Mouse (Mus musculus) naive thymus-derived CD4-positive, alpha-beta T cell, adult 2 months (primary cell): ENCODE measurements at regions not wholly inside any gene's neighbourhood (a gene's known extent, or its start where the extent isn't known, plus 50 kb on each side); places are given as distances from the start of the nearest gene placed in this dataset.

Experiments
- DNase-seq: peaks from one replicate; pipeline ENCODE4 v3.0.0-alpha.2; 2011; ENCODE audit warnings: low read depth

- no peak for DNase-seq
Observed at GRCm38 (mm10) chr13:83997599-83998369, 224.3 kb upstream of the Tmem161b start.

GRCm38 (mm10) chr13:84021771-84022170, 200.3 kb upstream of the Tmem161b start:
- no peak for DNase-seq

GRCm38 (mm10) chr13:84023021-84023420, 199.1 kb upstream of the Tmem161b start:
- no peak for DNase-seq

GRCm38 (mm10) chr13:84023637-84024036, 198.5 kb upstream of the Tmem161b start:
- no peak for DNase-seq

GRCm38 (mm10) chr13:84025348-84025747, 196.7 kb upstream of the Tmem161b start:
- DNase-seq, result no peak

GRCm38 (mm10) chr13:84047736-84048135, 174.4 kb upstream of the Tmem161b start:
- DNase-seq, result no peak

GRCm38 (mm10) chr13:84052221-84052620, 169.9 kb upstream of the Tmem161b start:
- no peak for DNase-seq

- no peak for DNase-seq
Observed at GRCm38 (mm10) chr13:84054956-84055355, 167.1 kb upstream of the Tmem161b start.

- DNase-seq, result no peak
Observed at GRCm38 (mm10) chr13:84055576-84055975, 166.5 kb upstream of the Tmem161b start.

- DNase-seq, result no peak
Observed at GRCm38 (mm10) chr13:84056451-84056850, 165.6 kb upstream of the Tmem161b start.

GRCm38 (mm10) chr13:84056998-84057397, 165.1 kb upstream of the Tmem161b start:
- DNase-seq, result no peak

- DNase-seq, result no peak
Observed at GRCm38 (mm10) chr13:84057456-84057855, 164.6 kb upstream of the Tmem161b start.

GRCm38 (mm10) chr13:84058251-84058650, 163.8 kb upstream of the Tmem161b start:
- no peak for DNase-seq

GRCm38 (mm10) chr13:84059031-84059651, 163.0 kb upstream of the Tmem161b start:
- DNase-seq, result no peak

GRCm38 (mm10) chr13:84059661-84060452, 162.2 kb upstream of the Tmem161b start:
- no peak for DNase-seq

GRCm38 (mm10) chr13:84060453-84060834, 161.7 kb upstream of the Tmem161b start:
- DNase-seq, result no peak

- no peak for DNase-seq
Observed at GRCm38 (mm10) chr13:84060906-84061305, 161.2 kb upstream of the Tmem161b start.

GRCm38 (mm10) chr13:84061820-84062480, 160.1 kb upstream of the Tmem161b start:
- no peak for DNase-seq

- DNase-seq, result no peak
Observed at GRCm38 (mm10) chr13:84062616-84063015, 159.5 kb upstream of the Tmem161b start.

GRCm38 (mm10) chr13:84063406-84063805, 158.7 kb upstream of the Tmem161b start:
- DNase-seq, result no peak

GRCm38 (mm10) chr13:84064291-84064940, 157.7 kb upstream of the Tmem161b start:
- DNase-seq, result no peak
